Comparison of ENCODE assay signal across 23 mouse cellular contexts in genomic region chr9:32257365-32257764, GRCm38 (mm10).
A peak's percentile ranks its signal among the peaks of the same experiment; 100 is the strongest.
DNase-seq lines count a peak whose midpoint lies in the region; ATAC-seq and TF ChIP-seq lines count a peak whose summit lies in the region.
"Had no signal": no experiment of that assay in that cellular context is flagged by ENCODE, and none has a peak within 500 bp of the region (broad histone marks: within the 10 kb centered on the region; RNA-seq: fewer than 3 reads in every experiment).

No protein-coding gene starts in this region.

- no peak overlapping the region for H3K4me3 ChIP-seq in heart, embryonic 13.5 days
- H3K4me3 ChIP-seq in heart, embryonic 16.5 days (ENCODE audit: low read length): no peak overlapping the region
- H3K4me3 ChIP-seq in intestine, postnatal 0 days (ENCODE audit: low read depth, low read length): no peak overlapping the region
- H3K4me3 ChIP-seq in intestine, embryonic 16.5 days (ENCODE audit: low read length): no peak overlapping the region
- H3K4me3 ChIP-seq in kidney, embryonic 16.5 days (ENCODE audit: low read length): no peak overlapping the region
- H3K4me3 ChIP-seq in kidney, adult 2 months (ENCODE audit: insufficient read depth, low read depth, low read length): no peak overlapping the region
- H3K4me3 ChIP-seq: embryonic facial prominence, embryonic 13.5 days; embryonic facial prominence, embryonic 15.5 days; erythroblast, embryonic 14.5 days; forebrain, embryonic 10.5 days; forebrain, embryonic 12.5 days had no signal

- H3K4me2 ChIP-seq in heart, embryonic 13.5 days: no peak overlapping the region
- no peak overlapping the region for H3K4me2 ChIP-seq in heart, embryonic 16.5 days (ENCODE audit: low read depth, low read length)
- H3K4me2 ChIP-seq in intestine, postnatal 0 days (replicated peaks; ENCODE audit: low read depth): no peak overlapping the region
- H3K4me2 ChIP-seq in intestine, embryonic 16.5 days (ENCODE audit: low read depth, low read length): no peak overlapping the region
- H3K4me2 ChIP-seq in kidney, embryonic 16.5 days (replicated peaks; ENCODE audit: low read depth, low read length): no peak overlapping the region
- H3K4me2 ChIP-seq: embryonic facial prominence, embryonic 13.5 days; embryonic facial prominence, embryonic 15.5 days; forebrain, embryonic 12.5 days had no signal

- intact Hi-C loops in heart, postnatal 25 days (cut with DNase I): no loop called here
- intact Hi-C loops in heart, postnatal 10 days (cut with DNase I): no loop called here

- no peak for TF ChIP-seq CTCF in intestine, postnatal 0 days (IDR thresholded peaks at IDR 0.05; ENCODE audit: low read depth)
- no peak for TF ChIP-seq CTCF in kidney, adult 2 months (conservative IDR thresholded peaks at IDR 0.05; ENCODE audit: insufficient read depth, insufficient read length, low read depth, low read length)

- H3K27ac ChIP-seq in heart, embryonic 13.5 days (replicated peaks): 0 out of 2 replicates have a peak overlapping the region, but pooled peaks have one; percentile 16
- H3K27ac ChIP-seq in heart, embryonic 16.5 days (ENCODE audit: low read length): peak overlapping the region; percentile 27; the same call in 1 of the 2 replicates
- H3K27ac ChIP-seq in intestine, postnatal 0 days (ENCODE audit: low read depth, low read length): peak overlapping the region; percentile 35; the same call in 1 of the 2 replicates
- no peak overlapping the region for H3K27ac ChIP-seq in intestine, embryonic 16.5 days (ENCODE audit: low read length)
- no peak overlapping the region for H3K27ac ChIP-seq in kidney, embryonic 16.5 days (ENCODE audit: low read length)
- no peak overlapping the region for H3K27ac ChIP-seq in kidney, adult 2 months (ENCODE audit: insufficient read depth, low read depth, low read length)
- H3K27ac ChIP-seq: embryonic facial prominence, embryonic 13.5 days; embryonic facial prominence, embryonic 15.5 days; forebrain, embryonic 10.5 days; forebrain, embryonic 12.5 days had no signal

- DNase-seq in heart, postnatal 25 days (ENCODE audit: low spot score): no peak
- no peak for DNase-seq in heart, postnatal 10 days
- no peak for DNase-seq in kidney, adult 2 months
- DNase-seq: adrenal gland, adult 2 months; adrenal gland, postnatal 10 days; adrenal gland, postnatal 25 days; cerebellum, adult 11 months; cerebellum, adult 18-20 months; cerebellum, adult 8-10 months; cerebellum, adult 9-11 months; cerebellum, postnatal 36 days; embryo, embryonic 11 days had no signal

- peaks cover 85% of the 10 kb centered on the region for H3K36me3 ChIP-seq in heart, embryonic 13.5 days
- peaks cover 31% of the 10 kb centered on the region for H3K36me3 ChIP-seq in heart, embryonic 16.5 days (ENCODE audit: control insufficient read depth, insufficient read depth)
- peaks cover 94% of the 10 kb centered on the region for H3K36me3 ChIP-seq in intestine, postnatal 0 days (ENCODE audit: control insufficient read depth, insufficient read depth)
- peaks cover 37% of the 10 kb centered on the region for H3K36me3 ChIP-seq in intestine, embryonic 16.5 days (ENCODE audit: control insufficient read depth, insufficient read depth, low read length)
- peaks cover 57% of the 10 kb centered on the region for H3K36me3 ChIP-seq in kidney, embryonic 16.5 days (ENCODE audit: insufficient read depth, low read length)
- H3K36me3 ChIP-seq in kidney, adult 2 months (ENCODE audit: control insufficient read depth, insufficient read depth, low read length): peaks cover 12% of the 10 kb centered on the region; the same call in 1 of the 2 replicates

- H3K4me1 ChIP-seq in heart, embryonic 13.5 days: peaks cover 14% of the 10 kb centered on the region
- peaks cover 12% of the 10 kb centered on the region for H3K4me1 ChIP-seq in heart, embryonic 16.5 days (ENCODE audit: control insufficient read depth, insufficient read depth, low read length)
- H3K4me1 ChIP-seq in intestine, postnatal 0 days (replicated peaks; ENCODE audit: control insufficient read depth, insufficient read depth, low read length): no peaks in the 10 kb centered on the region
- H3K4me1 ChIP-seq in intestine, embryonic 16.5 days (ENCODE audit: control insufficient read depth, insufficient read depth, low read length): no peaks in the 10 kb centered on the region; the same call in 1 of the 2 replicates
- no peaks in the 10 kb centered on the region for H3K4me1 ChIP-seq in kidney, embryonic 16.5 days (ENCODE audit: insufficient read depth, low read length)
- H3K4me1 ChIP-seq in kidney, adult 2 months (ENCODE audit: control insufficient read depth, insufficient read depth, low read length): no peaks in the 10 kb centered on the region
- H3K4me1 ChIP-seq: embryonic facial prominence, embryonic 13.5 days; embryonic facial prominence, embryonic 15.5 days; forebrain, embryonic 10.5 days; forebrain, embryonic 12.5 days had no signal

- H3K9me3 ChIP-seq in heart, embryonic 13.5 days: no peaks in the 10 kb centered on the region
- no peaks in the 10 kb centered on the region for H3K9me3 ChIP-seq in heart, embryonic 16.5 days (replicated peaks; ENCODE audit: control insufficient read depth, low read length)
- no peaks in the 10 kb centered on the region for H3K9me3 ChIP-seq in intestine, postnatal 0 days (ENCODE audit: control insufficient read depth)
- H3K9me3 ChIP-seq in intestine, embryonic 16.5 days (ENCODE audit: control insufficient read depth, low read length): no peaks in the 10 kb centered on the region
- no peaks in the 10 kb centered on the region for H3K9me3 ChIP-seq in kidney, embryonic 16.5 days (ENCODE audit: low read length)
- H3K9me3 ChIP-seq: embryonic facial prominence, embryonic 13.5 days; embryonic facial prominence, embryonic 15.5 days; forebrain, embryonic 10.5 days; forebrain, embryonic 12.5 days had no signal

- WGBS in heart, embryonic 13.5 days: 80% methylated on average over 8 of the region's 8 CpGs
- 85% methylated on average over 8 of the region's 8 CpGs for WGBS in heart, embryonic 16.5 days
- 89% methylated on average over 8 of the region's 8 CpGs for WGBS in intestine, postnatal 0 days
- WGBS in intestine, embryonic 16.5 days: 88% methylated on average over 8 of the region's 8 CpGs
- 61% methylated on average over 8 of the region's 8 CpGs for WGBS in kidney, embryonic 16.5 days
- 69% methylated on average over 8 of the region's 8 CpGs for WGBS in kidney, adult 2 months

- no peak for TF ChIP-seq POLR2A in kidney, adult 2 months (IDR thresholded peaks at IDR 0.05; ENCODE audit: low read depth, low read length)

- no peak for ATAC-seq in heart, embryonic 13.5 days (ENCODE audit: extremely low read depth, insufficient number of reproducible peaks, low FRiP score, low TSS enrichment)
- ATAC-seq in heart, embryonic 16.5 days (replicated peaks; ENCODE audit: extremely low read depth, insufficient read depth, low FRiP score): no peak
- ATAC-seq in intestine, postnatal 0 days: no peak
- no peak for ATAC-seq in intestine, embryonic 16.5 days
- ATAC-seq in kidney, embryonic 16.5 days (ENCODE audit: low FRiP score, low TSS enrichment): peak; percentile 63
- ATAC-seq: forebrain, embryonic 14.5 days had no signal

- H3K9ac ChIP-seq in heart, embryonic 13.5 days: no peak overlapping the region; the same call in 1 of the 2 replicates
- no peak overlapping the region; the same call in 1 of the 2 replicates for H3K9ac ChIP-seq in heart, embryonic 16.5 days (ENCODE audit: low read length)
- H3K9ac ChIP-seq in intestine, postnatal 0 days (ENCODE audit: low read depth, low read length): no peak overlapping the region
- no peak overlapping the region for H3K9ac ChIP-seq in intestine, embryonic 16.5 days (ENCODE audit: low read depth, low read length)
- no peak overlapping the region for H3K9ac ChIP-seq in kidney, embryonic 16.5 days (replicated peaks; ENCODE audit: low read length)
- H3K9ac ChIP-seq: embryonic facial prominence, embryonic 13.5 days; embryonic facial prominence, embryonic 15.5 days; forebrain, embryonic 12.5 days had no signal

- H3K27me3 ChIP-seq in heart, embryonic 13.5 days (replicated peaks): no peaks in the 10 kb centered on the region
- H3K27me3 ChIP-seq in heart, embryonic 16.5 days (ENCODE audit: control insufficient read depth, insufficient read depth, low read length): no peaks in the 10 kb centered on the region
- no peaks in the 10 kb centered on the region for H3K27me3 ChIP-seq in intestine, postnatal 0 days (replicated peaks; ENCODE audit: control insufficient read depth, insufficient read depth, low read length)
- no peaks in the 10 kb centered on the region for H3K27me3 ChIP-seq in intestine, embryonic 16.5 days (replicated peaks; ENCODE audit: control insufficient read depth, insufficient read depth, low read length)
- no peaks in the 10 kb centered on the region for H3K27me3 ChIP-seq in kidney, embryonic 16.5 days (ENCODE audit: insufficient read depth, low read length)
- H3K27me3 ChIP-seq in kidney, adult 2 months (replicated peaks; ENCODE audit: control insufficient read depth, insufficient read depth, low read length): no peaks in the 10 kb centered on the region
- H3K27me3 ChIP-seq: embryonic facial prominence, embryonic 13.5 days; embryonic facial prominence, embryonic 15.5 days; forebrain, embryonic 12.5 days had no signal

Comparison
In these comparisons a context has a peak if more than half of its experiments do, and no peak if none do; other contexts are left out.
1. H3K27ac ChIP-seq: peak in heart, embryonic 13.5 days (single experiment), heart, embryonic 16.5 days (single experiment) and intestine, postnatal 0 days (single experiment); none in intestine, embryonic 16.5 days (single experiment), kidney, embryonic 16.5 days (single experiment) and kidney, adult 2 months (single experiment).